Mouse (Mus musculus): ENCODE measurements around the gene Gmeb1. TPM values are rescaled to one million over a fixed set of nuclear protein-coding genes. Genes with fewer than 3 reads are reported as not detected.
A peak's percentile ranks its signal among the peaks of the same experiment; 100 is the strongest.

The Gmeb1 gene
- polyA plus RNA-seq, 1 experiment, result 13.5 TPM

- Histone ChIP-seq H3K4me1 (ENCODE audit: control insufficient read depth, insufficient read depth, insufficient read length, low read length) (peaks cover 4% of the 10 kb centered on the region; the same call in 1 of the 2 replicates), H3K36me3 (ENCODE audit: control insufficient read depth, insufficient read depth, low read length) (no peaks in the 10 kb centered on the region), H3K4me3 (ENCODE audit: low read depth, low read length) (peak within 1 kb of the TSS; percentile 86), H3K27ac (ENCODE audit: insufficient read depth, low read depth, low read length) (no peak within 1 kb of the TSS), H3K27me3 (ENCODE audit: control insufficient read depth, insufficient read depth, low read length) (no peaks in the 10 kb centered on the region)
- TF ChIP-seq CTCF (IDR thresholded peaks at IDR 0.05; ENCODE audit: extremely low read depth, insufficient read length, insufficient replicate concordance, low read depth, low read length), result peak; percentile 20; the same call in 1 of the 2 replicates
- peak; percentile 13; the same call in 1 of the 2 replicates for TF ChIP-seq POLR2A (IDR thresholded peaks at IDR 0.05; ENCODE audit: low read depth, low read length)
- WGBS, result 5% methylated on average over 31 of the region's 31 CpGs
These were observed 41.6 kb upstream of the Gmeb1 start, which contains the start of gene Rab42 for GRCm38 (mm10) chr4:132302939-132303479. Rab42 (minus strand) TSS chr4:132303385.

- H3K27me3 ChIP-seq (ENCODE audit: control insufficient read depth, insufficient read depth, low read length), result no peaks in the 10 kb centered on the region
- no peak overlapping the region for H3K27ac ChIP-seq (ENCODE audit: insufficient read depth, low read depth, low read length)
- peak overlapping the region; percentile 86 for H3K4me3 ChIP-seq (ENCODE audit: low read depth, low read length)
- H3K4me1 ChIP-seq (ENCODE audit: control insufficient read depth, insufficient read depth, insufficient read length, low read length), result peaks cover 4% of the 10 kb centered on the region; the same call in 1 of the 2 replicates
- 75% methylated on average over 16 of the region's 16 CpGs for WGBS
- no peaks in the 10 kb centered on the region for H3K36me3 ChIP-seq (ENCODE audit: control insufficient read depth, insufficient read depth, low read length)
- TF ChIP-seq POLR2A (IDR thresholded peaks at IDR 0.05; ENCODE audit: low read depth, low read length), result no peak
- TF ChIP-seq CTCF (IDR thresholded peaks at IDR 0.05; ENCODE audit: extremely low read depth, insufficient read length, insufficient replicate concordance, low read depth, low read length), result no peak
These were observed 40.9 kb upstream of the Gmeb1 start for GRCm38 (mm10) chr4:132301965-132302938.

GRCm38 (mm10) chr4:132301486-132301885 lies 40.1 kb upstream of the Gmeb1 start:
- Histone ChIP-seq H3K4me1 (ENCODE audit: control insufficient read depth, insufficient read depth, insufficient read length, low read length) (peaks cover 4% of the 10 kb centered on the region; the same call in 1 of the 2 replicates), H3K36me3 (ENCODE audit: control insufficient read depth, insufficient read depth, low read length) (no peaks in the 10 kb centered on the region), H3K27me3 (ENCODE audit: control insufficient read depth, insufficient read depth, low read length) (no peaks in the 10 kb centered on the region), H3K27ac (ENCODE audit: insufficient read depth, low read depth, low read length) (no peak overlapping the region), H3K4me3 (ENCODE audit: low read depth, low read length) (no peak overlapping the region)
- WGBS, result 78% methylated on average over 6 of the region's 6 CpGs
- TF ChIP-seq CTCF (IDR thresholded peaks at IDR 0.05; ENCODE audit: extremely low read depth, insufficient read length, insufficient replicate concordance, low read depth, low read length) (no peak), POLR2A (IDR thresholded peaks at IDR 0.05; ENCODE audit: low read depth, low read length) (no peak)

GRCm38 (mm10) chr4:132299849-132300248 lies 38.4 kb upstream of the Gmeb1 start:
- no peak overlapping the region for H3K27ac ChIP-seq (ENCODE audit: insufficient read depth, low read depth, low read length)
- 77% methylated on average over 1 of the region's 1 CpGs for WGBS
- peaks cover 4% of the 10 kb centered on the region; the same call in 1 of the 2 replicates for H3K4me1 ChIP-seq (ENCODE audit: control insufficient read depth, insufficient read depth, insufficient read length, low read length)
- no peaks in the 10 kb centered on the region for H3K27me3 ChIP-seq (ENCODE audit: control insufficient read depth, insufficient read depth, low read length)
- H3K36me3 ChIP-seq (ENCODE audit: control insufficient read depth, insufficient read depth, low read length), result no peaks in the 10 kb centered on the region
- no peak overlapping the region for H3K4me3 ChIP-seq (ENCODE audit: low read depth, low read length)
- TF ChIP-seq CTCF (IDR thresholded peaks at IDR 0.05; ENCODE audit: extremely low read depth, insufficient read length, insufficient replicate concordance, low read depth, low read length) (no peak), POLR2A (IDR thresholded peaks at IDR 0.05; ENCODE audit: low read depth, low read length) (no peak)

GRCm38 (mm10) chr4:132295696-132296390 lies 34.4 kb upstream of the Gmeb1 start:
- 56% methylated on average over 8 of the region's 8 CpGs for WGBS
- H3K4me1 ChIP-seq (ENCODE audit: control insufficient read depth, insufficient read depth, insufficient read length, low read length), result no peaks in the 10 kb centered on the region
- H3K36me3 ChIP-seq (ENCODE audit: control insufficient read depth, insufficient read depth, low read length), result peaks cover 17% of the 10 kb centered on the region

GRCm38 (mm10) chr4:132293682-132294240 lies 32.4 kb upstream of the Gmeb1 start:
- no peak for TF ChIP-seq POLR2A (IDR thresholded peaks at IDR 0.05; ENCODE audit: low read depth, low read length)
- no peak for TF ChIP-seq CTCF (IDR thresholded peaks at IDR 0.05; ENCODE audit: extremely low read depth, insufficient read length, insufficient replicate concordance, low read depth, low read length)
- Histone ChIP-seq H3K4me1 (ENCODE audit: control insufficient read depth, insufficient read depth, insufficient read length, low read length) (no peaks in the 10 kb centered on the region), H3K27ac (ENCODE audit: insufficient read depth, low read depth, low read length) (no peak overlapping the region), H3K36me3 (ENCODE audit: control insufficient read depth, insufficient read depth, low read length) (peaks cover 27% of the 10 kb centered on the region), H3K27me3 (ENCODE audit: control insufficient read depth, insufficient read depth, low read length) (no peaks in the 10 kb centered on the region), H3K4me3 (ENCODE audit: low read depth, low read length) (no peak overlapping the region)
- 73% methylated on average over 7 of the region's 7 CpGs for WGBS

More at GRCm38 (mm10) chr4:132295696-132296390, 34.4 kb upstream of the Gmeb1 start:
- H3K27me3 ChIP-seq (ENCODE audit: control insufficient read depth, insufficient read depth, low read length), result no peaks in the 10 kb centered on the region
- no peak overlapping the region for H3K4me3 ChIP-seq (ENCODE audit: low read depth, low read length)
- TF ChIP-seq CTCF (IDR thresholded peaks at IDR 0.05; ENCODE audit: extremely low read depth, insufficient read length, insufficient replicate concordance, low read depth, low read length) (no peak), POLR2A (IDR thresholded peaks at IDR 0.05; ENCODE audit: low read depth, low read length) (no peak)
- no peak overlapping the region for H3K27ac ChIP-seq (ENCODE audit: insufficient read depth, low read depth, low read length)
